Mouse (Mus musculus): ENCODE data around the gene Syn3.

Gene Syn3

DNA sequence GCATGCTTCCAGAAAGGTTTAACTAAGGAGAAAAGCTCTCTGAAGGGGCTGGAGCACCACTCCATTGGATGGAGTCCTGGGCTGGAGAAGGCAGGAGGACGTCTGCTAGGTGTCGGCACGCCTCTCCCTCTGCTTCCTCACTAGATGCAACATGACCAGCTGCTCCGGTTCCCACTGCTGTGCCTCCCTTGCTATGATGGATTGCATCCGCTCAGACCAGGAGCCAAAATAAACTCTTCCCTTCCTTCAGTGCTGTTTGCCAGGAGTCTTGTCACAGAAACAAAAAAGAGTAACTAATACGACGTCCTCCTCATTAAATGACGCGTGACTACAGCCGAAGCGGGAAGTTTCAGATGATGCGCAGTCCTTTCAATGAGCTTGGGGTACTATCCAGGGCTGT, 129.9 kb downstream of the Syn3 start:
- no peak for DNase-seq (ENCODE audit: low spot score)

DNA sequence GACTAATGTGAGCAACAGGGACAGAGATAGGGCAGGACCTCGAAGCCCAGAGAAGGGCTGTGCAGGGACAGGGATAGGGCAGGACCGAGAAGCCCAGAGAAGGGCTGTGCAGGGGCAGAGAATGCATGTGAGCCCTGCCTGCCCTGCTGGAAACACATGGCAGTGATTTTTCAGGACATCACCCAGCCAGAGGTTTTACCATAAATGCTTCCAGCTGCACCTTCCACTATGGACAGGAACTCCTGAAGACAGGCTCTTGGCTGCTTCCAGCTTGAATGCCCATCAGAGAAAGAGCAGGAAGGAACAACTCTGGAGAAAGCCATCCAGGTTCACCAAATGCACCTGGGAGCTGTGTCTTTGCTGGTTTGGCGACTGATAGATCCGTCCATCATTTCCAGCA, 131.3 kb downstream of the Syn3 start:
- no peak for DNase-seq (ENCODE audit: low spot score)

- DNase-seq (ENCODE audit: low spot score), result no peak
Observed at GRCm38 (mm10) chr10:86365632-86366092, 133.0 kb downstream of the Syn3 start.

GRCm38 (mm10) chr10:86363669-86364309, 134.9 kb downstream of the Syn3 start:
- DNase-seq (ENCODE audit: low spot score), result no peak

- peak; percentile 32 for DNase-seq (ENCODE audit: low spot score)
Observed at GRCm38 (mm10) chr10:86359699-86360098, 139.0 kb downstream of the Syn3 start.

DNA sequence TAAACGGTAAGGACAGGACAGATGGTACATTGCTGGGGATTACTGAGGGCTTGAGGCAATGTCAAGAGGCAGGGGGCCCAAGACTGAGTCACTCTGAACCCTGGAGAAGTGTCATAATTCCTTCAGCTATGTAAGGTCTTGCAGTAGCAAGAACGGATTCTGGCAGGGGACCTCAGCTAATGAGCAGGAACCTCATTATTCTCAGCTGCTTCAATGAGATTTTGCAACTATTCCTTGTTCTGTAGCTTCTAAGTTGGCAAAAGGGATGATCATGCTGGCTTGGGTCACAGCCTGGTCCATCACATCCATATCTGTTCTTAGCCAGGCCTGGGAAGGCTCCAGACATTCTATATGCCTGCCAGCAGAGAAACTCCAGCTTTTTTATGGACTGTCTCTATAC, 139.5 kb downstream of the Syn3 start:
- DNase-seq (ENCODE audit: low spot score), result peak; percentile 39

DNA sequence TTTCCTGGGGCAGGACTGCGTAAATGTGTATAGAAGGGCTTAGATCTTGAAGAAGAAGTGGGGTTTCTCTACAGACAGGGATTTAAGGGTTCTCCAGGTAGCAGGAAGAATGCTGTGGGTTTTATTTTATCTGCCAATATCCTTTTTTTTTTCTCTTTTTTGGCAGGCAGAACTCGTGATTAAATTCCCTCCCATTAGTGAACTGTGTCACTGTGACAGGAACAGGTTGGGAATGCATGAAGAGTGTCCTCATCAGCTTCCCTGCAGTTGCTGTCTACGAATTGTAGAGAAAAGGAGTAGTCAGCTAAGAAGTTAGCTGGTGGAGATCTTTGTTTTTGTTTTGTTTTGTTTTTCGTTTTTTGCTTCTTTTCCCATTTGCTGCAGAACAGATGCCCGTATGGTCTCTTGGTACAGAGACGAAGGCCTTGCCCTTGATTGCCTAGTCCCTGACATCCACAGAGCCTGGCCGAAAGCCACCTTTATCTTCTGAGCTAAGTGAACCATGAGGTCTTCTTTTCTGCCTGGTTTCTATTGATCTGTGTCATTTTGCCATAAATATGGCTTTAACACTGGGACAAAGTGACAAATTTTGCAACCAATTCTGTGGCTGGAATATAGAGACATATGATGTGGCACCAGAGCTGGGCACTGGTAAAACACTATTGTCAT, 140.3 kb downstream of the Syn3 start:
- DNase-seq (ENCODE audit: low spot score), result no peak

DNA sequence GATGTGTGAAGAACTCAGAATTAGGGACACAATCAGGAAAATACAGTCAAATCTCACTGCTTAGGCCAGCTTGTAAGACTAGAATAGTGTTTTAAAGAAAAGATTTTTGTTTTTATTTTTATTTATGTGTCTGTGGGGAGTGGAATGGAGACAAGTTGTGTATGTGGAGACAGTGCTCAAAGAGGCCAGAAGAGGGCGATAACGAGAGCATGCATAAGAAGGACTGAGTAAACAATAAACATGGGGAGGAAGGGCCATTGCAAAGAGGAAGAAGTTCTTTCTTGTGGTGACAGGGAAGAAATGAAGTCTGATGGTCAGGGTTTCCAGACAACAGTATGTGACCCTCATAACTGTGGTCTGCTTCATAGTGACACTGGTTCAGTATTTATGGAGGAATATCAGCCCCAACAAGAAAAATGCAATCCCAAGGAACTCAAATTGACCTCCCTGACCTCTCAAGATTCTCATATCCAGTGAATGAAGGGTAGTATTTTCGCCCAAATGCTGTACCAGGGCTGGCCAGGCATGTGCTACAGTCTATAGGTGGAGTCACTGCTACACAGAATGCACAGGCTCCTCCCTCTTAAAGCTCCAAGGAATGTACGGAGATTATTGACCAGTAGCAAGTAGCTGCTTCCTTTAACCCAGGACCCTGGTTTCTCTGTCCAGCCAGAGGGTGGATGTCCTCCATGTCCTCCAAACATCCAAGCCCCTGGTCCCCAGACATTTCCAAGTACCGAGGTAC, 141.7 kb downstream of the Syn3 start:
- peak; percentile 28 for DNase-seq (ENCODE audit: low spot score)

DNA sequence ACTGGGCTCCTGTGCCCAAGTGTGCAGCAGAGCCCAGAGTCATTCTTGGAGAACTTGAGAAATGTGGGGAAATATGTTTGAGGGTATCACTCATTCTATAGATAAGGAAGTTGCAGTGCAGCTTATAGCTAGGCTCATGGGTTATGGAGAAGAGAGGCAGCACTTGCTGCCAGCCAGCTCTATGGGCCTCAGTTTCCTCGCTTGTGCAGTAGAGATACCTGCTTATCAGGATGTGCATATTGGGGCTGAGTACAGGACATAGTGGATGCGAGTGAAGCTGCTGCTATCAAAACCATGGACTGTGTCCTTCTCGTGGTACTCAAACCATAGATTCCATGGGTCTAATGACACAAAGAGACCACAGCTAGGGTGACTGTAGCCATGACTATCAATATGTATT, 146.2 kb downstream of the Syn3 start:
- DNase-seq (ENCODE audit: low spot score), result no peak

DNA sequence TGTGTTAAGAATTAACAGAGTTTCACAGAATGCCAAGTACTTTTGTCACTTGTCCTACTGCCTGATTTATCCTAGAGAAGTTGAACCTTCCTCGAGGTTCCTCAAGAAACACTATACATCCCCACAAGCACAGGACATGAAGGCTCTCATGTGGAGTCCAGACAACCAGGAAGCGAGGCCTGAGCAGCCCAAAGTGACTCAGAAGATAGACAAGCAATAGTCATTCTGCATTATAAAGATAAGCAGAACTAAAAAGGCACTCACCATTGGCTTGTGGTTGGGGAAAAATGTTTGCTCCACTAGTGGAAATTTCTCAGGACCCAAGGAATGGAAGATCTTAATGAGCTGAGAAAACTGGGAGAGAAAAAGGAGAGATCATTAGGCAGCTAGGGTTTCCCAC, 147.4 kb downstream of the Syn3 start:
- no peak for DNase-seq (ENCODE audit: low spot score)

DNA sequence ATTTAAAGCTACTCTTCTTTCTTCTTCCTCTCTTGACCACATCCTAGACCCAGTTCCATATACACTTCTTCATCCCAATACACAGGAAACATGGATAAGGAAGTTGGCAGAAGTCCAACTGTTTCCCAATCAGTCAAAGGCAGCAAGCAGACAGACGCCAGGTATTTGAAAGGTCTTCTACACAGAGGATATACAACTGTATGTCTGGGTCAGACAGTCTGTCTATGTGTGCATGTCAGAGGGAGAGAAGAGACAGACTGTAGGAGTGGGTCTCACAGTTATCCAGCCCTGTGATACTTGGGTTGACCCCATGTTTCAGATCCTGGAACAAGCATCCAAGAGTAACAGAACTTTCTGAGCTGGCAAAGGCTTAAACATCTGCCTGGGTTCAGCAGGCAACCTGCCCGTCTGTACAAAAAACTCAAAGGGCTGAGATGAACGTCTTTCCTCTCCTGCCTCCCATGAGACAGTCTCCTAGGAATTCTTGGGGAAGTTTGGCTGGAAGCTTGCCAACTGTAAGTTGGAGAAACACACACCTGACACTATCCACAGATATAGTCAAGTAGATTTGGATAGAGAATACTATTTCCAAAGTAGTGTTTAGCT, 152.4 kb downstream of the Syn3 start:
- peak; percentile 47 for DNase-seq (ENCODE audit: low spot score)

GRCm38 (mm10) chr10:86345645-86346044, 153.1 kb downstream of the Syn3 start:
- DNase-seq (ENCODE audit: low spot score), result no peak

GRCm38 (mm10) chr10:86344654-86345053, 154.0 kb downstream of the Syn3 start:
- no peak for DNase-seq (ENCODE audit: low spot score)

DNA sequence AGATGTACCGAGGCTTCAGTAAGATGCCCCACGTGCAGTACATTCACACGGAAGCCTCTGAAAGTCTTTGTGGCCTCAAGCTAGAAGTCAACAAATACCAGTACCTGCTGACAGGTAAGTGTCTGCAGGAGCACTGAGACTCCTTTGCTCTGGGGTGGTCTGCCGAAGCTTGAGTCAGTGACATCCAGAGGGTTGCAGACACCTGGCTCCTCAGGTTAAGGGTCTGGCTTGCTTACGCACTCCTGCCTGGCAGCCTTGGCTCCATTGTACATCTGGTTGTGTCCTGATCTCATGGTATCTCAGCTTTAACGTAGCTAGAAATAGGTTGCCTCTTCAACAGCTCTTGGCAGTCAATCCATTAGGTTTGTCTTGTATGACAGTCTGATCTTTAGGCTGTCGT, 154.8 kb downstream of the Syn3 start:
- no peak for DNase-seq (ENCODE audit: low spot score)

DNA sequence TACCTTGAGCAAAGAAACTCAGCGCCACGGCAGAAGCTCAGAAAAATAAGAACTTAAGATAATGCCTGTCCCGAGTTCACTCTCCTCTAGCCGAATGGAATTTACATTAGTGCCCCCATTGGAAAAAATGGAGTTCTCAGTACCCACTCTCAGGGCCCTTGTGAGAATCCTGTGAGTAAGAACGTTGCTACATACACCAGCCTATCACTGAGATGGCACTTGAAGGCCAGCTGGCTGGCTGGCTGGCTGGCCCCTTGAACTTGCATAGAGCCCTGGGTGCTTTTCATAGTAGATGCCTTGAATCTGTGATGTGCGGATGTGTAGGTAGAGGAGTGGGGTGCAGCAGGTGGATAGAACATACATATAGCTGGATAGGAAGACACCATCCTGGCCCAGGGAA, 155.3 kb downstream of the Syn3 start:
- no peak for DNase-seq (ENCODE audit: low spot score)

DNA sequence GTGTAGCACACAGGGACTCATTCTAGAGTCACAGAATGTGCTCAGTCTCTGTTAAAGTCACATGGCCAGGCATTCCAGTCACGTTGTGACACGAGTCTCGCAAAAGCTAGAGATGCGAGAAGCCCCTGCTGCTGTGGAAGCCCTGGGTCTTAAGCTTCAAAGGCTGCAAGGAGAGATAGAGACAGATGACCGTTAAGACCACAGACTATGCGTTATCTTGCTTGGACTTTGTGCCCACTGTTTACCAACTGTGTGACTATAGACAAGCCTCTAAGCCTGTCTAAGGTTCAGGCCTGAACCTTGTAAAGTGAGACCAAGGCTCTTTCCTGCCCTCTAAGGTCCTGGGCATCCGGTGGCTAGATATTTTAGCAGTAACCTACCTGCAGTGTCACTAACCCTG, 156.0 kb downstream of the Syn3 start:
- no peak for DNase-seq (ENCODE audit: low spot score)

DNA sequence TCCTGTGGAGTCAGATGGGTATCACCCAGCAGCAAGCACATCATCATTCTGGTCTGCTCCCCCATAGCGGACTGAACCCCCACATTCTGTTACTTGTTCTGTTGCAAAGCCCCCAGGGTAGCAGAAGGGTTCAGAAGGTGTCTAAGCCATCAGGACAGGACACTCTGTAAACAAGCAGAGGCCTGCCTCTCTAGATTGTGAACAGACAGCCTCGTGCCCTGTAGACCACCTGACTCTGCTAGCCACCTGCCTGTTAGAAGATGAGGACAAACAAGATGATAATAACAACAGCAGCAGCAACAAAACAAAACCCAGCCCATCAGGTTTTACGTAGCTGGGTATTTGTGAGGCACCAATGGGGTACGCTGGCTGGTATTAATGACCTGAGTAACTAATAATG, 156.5 kb downstream of the Syn3 start:
- no peak for DNase-seq (ENCODE audit: low spot score)

DNA sequence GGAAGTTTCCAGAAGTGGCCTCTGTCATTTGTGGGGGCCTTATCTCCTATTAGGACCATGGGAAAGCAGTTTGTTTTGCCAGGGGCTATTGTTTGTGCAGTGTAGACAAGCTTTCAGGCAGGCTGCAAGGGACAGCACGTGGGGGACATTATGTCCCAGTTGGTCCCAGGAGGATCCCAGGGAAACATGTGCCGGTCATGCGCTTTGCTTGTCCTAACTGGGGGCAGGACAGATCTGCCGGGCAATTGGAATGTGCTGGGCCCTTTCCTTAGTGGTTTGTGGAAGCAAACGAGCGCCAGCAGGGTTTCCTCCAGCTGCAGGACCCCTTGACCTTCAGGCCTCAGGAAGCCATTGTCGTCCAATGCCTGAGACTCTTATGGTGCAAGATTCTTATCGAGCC, 157.1 kb downstream of the Syn3 start:
- DNase-seq (ENCODE audit: low spot score), result peak; percentile 53

DNA sequence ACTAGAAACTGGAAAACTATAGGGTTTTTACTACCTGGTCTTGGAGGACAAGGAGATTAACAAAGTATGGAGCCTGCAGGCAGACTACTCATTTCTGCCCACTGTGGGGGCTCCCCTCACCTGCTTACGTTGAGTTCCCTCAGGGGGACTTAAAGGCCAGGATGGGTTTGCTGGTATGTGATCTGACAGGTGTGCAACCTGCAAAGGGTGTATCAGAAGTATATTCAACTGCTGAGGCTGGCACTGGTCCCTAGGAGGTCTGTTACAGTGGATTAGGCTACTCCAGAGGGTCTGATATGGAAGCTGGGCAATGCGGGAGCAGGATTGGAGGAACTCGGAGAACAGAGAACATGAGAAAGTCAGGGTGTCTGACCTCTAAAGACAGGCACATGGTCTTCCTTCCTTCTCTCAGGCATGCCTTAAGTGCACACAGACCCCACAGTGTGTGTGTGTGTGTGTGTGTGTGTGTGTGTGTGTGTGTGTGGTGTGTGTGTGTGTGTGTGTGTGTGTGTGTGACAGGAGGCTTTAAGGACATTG, 157.6 kb downstream of the Syn3 start:
- DNase-seq (ENCODE audit: low spot score), result no peak

GRCm38 (mm10) chr10:86340421-86340820, 158.3 kb downstream of the Syn3 start:
- DNase-seq (ENCODE audit: low spot score), result no peak

- peak; percentile 99 for DNase-seq (ENCODE audit: low spot score)
Observed at GRCm38 (mm10) chr10:86339649-86340379, 158.9 kb downstream of the Syn3 start.

DNA sequence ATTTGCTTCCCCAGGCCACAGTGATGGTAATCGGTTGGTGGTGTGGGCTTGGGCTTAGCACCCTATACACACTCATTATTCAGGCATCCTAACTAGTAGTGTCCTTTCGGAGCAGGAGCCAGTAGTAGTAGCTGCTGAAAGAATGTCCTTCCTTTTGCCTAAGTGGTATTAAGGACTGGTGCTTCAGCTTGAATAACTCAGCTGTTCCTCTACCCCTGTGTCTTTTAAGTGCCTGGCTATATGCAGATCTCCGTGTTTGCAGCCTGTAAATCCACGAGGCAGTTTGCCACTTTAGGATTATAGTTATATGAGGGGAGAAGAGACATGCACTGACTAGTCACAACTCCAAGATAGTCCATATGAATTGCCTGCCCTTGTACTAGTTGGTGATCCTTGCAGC, 159.6 kb downstream of the Syn3 start:
- DNase-seq (ENCODE audit: low spot score), result no peak

Measured in adipocyte (in vitro differentiated cells).